Mouse (Mus musculus) embryonic facial prominence, embryonic 14.5 days (tissue): ENCODE measurements around the gene Mefv. TPM values are rescaled to one million over a fixed set of nuclear protein-coding genes. Genes with fewer than 3 reads are reported as not detected.

Experiments used
- ATAC-seq: fragments of 200-750 bp; cut with Nextera tagmentation; 2 replicates; pipeline ENCODE4 v1.8.0; 2017; ENCODE audit warnings: low read depth, moderate number of reproducible peaks, moderate TSS enrichment
- DNase-seq: peaks from one replicate; pipeline ENCODE4 v3.0.0-alpha.2; 2015; ENCODE audit warnings: low spot score
- H3K27ac ChIP-seq: fragments of 300-500 bp; sonication (generic); replicated peaks from 2 replicates; pipeline ENCODE4 v1.5.1; 2014; ENCODE audit warnings: low read depth, mild to moderate bottlenecking, low read length, moderate library complexity
- H3K27me3 ChIP-seq: fragments of 300-500 bp; sonication (generic); replicated peaks from 2 replicates; pipeline ENCODE4 v1.6.1; 2014; ENCODE audit warnings: low read length; ENCODE audit not compliant: control insufficient read depth, insufficient read depth
- H3K36me3 ChIP-seq: fragments of 300-500 bp; sonication (generic); 2 replicates; pipeline ENCODE4 v1.6.1; 2014; ENCODE audit warnings: low read length, mixed read lengths; ENCODE audit not compliant: control insufficient read depth, insufficient read depth
- H3K4me1 ChIP-seq: fragments of 300-500 bp; sonication (generic); 2 replicates; pipeline ENCODE4 v1.6.1; 2014; ENCODE audit warnings: antibody characterized with exemption, low read length; ENCODE audit not compliant: control insufficient read depth, insufficient read depth
- H3K4me2 ChIP-seq: fragments of 300-500 bp; sonication (generic); 2 replicates; pipeline ENCODE4 v1.6.1; 2014; ENCODE audit warnings: low read depth, mild to moderate bottlenecking, low read length, moderate library complexity, mixed read lengths
- H3K4me3 ChIP-seq: fragments of 300-500 bp; sonication (generic); 2 replicates; pipeline ENCODE4 v1.5.1; 2014; ENCODE audit warnings: low read depth, mild to moderate bottlenecking, low read length
- H3K9ac ChIP-seq: fragments of 300-500 bp; sonication (generic); 2 replicates; pipeline ENCODE4 v1.6.1; 2014; ENCODE audit warnings: low read depth, mild to moderate bottlenecking, low read length, moderate library complexity, mixed read lengths
- H3K9me3 ChIP-seq: fragments of 300-500 bp; sonication (generic); 2 replicates; pipeline ENCODE4 v1.6.1; 2016; ENCODE audit warnings: low read length; ENCODE audit not compliant: control insufficient read depth
- WGBS: fragments of 180-500 bp; shearing (Covaris S2); extraction: QIAGEN DNeasy Blood & Tissue Kit; methylation state at CpG from one replicate; pipeline ENCODE4 v1.1.7; 2014; 5-methylcytosine and 5-hydroxymethylcytosine counted together
- polyA plus RNA-seq: library from polyadenylated mRNA; unstranded; fragments of >200 nt; fragmentation: Nextera tagmentation; extraction: Ambion mirVana; gene quantifications from 2 replicates; pipeline ENCODE4 v1.2.1, GENCODE M21; 2014

Mefv gene
- polyA plus RNA-seq, result not detected in 2 replicates

DNA sequence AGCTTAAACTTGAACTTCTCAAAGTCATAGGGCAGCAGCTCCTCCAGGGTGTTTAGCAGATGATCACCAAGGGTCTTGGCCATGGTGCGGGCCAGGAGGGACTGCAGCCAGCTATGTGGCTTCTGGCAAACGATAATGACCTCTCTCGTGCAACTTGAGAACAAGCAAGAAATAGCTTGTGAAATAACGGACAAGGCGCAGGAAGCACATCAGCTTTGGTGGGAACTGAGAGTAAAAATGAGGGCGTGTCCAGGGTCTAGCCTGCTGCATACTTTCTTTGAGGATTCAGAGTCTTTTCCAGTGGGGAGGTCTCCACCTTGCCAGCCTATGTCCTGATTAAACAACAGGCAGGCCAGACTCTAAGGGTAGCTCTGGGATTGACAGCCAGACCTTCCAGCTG is at the start of gene Mefv:
Gene Mefv, minus strand, starts transcription at position 118 of the 400 bp plus-strand sequence.
- Histone ChIP-seq H3K36me3 (no peaks in the 10 kb centered on the region), H3K4me2 (no peak within 1 kb of the TSS), H3K27ac (no peak within 1 kb of the TSS), H3K4me1 (no peaks in the 10 kb centered on the region), H3K9me3 (no peaks in the 10 kb centered on the region), H3K4me3 (no peak within 1 kb of the TSS), H3K9ac (no peak within 1 kb of the TSS), H3K27me3 (no peaks in the 10 kb centered on the region)
- WGBS, result 87% methylated on average over 6 of the region's 6 CpGs
- ATAC-seq (no peak), DNase-seq (no peak)

DNA sequence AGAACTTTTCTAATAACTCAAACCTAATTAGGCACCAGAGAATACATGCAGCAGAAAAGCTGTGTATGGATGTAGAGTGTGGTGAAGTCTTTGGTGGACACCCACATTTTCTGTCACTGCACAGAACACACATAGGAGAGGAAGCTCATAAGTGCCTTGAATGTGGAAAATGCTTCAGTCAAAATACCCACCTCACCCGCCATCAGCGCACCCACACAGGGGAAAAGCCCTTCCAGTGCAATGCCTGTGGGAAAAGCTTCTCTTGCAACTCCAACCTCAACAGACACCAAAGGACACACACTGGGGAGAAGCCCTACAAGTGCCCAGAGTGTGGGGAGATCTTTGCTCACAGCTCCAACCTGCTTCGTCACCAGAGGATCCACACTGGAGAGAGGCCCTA is 31.1 kb upstream of the Mefv start:
- Histone ChIP-seq H3K27ac (no peak overlapping the region), H3K36me3 (peaks cover 71% of the 10 kb centered on the region), H3K9ac (no peak overlapping the region), H3K27me3 (no peaks in the 10 kb centered on the region), H3K4me1 (peaks cover 16% of the 10 kb centered on the region), H3K4me2 (no peak overlapping the region), H3K4me3 (no peak overlapping the region), H3K9me3 (peaks cover 45% of the 10 kb centered on the region)
- 98% methylated on average over 3 of the region's 3 CpGs for WGBS
- ATAC-seq (no peak), DNase-seq (no peak)

DNA sequence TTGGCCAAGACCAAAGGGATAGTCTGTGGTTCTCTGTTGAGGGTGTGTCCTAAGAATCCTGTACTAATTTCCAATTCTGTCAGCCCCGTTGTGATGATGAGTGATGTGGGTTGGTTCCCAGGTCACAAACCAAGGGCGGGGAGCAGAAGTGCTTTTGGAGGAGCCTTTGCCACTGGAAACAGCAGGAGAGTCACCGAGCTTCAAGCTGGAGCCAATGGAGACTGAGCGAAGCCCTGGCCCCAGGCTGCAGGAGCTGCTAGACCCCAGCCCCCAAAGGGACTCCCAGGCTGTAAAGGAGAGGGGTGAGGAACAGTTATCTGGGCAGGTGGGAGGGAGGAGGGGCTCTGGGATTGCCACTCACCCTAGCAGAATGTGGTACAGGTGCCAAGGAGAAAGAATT is 27.8 kb upstream of the Mefv start:
- no peak for ATAC-seq
- no peak overlapping the region for H3K9ac ChIP-seq
- H3K4me2 ChIP-seq, result peak overlapping the region; percentile 76

DNA sequence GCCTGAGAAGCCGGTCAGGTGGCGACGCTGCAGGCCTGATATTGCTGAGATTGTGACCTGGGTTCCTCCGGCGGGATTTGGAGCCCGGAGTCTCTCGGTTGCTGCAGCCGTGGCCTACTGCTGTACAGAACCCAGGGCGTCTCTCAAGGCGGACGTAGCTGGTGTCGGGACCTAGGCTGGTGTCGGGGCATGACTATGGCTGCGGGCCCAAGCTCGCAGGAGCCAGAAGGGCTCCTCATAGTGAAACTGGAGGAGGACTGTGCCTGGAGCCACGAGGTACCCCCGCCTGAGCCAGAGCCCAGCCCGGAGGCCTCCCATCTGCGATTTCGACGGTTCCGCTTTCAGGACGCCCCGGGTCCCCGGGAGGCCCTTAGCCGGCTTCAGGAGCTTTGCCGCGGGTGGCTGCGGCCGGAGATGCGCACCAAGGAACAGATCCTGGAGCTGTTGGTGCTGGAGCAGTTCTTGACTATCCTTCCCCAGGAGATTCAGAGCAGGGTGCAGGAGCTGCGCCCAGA is 26.3 kb upstream of the Mefv start:
- 0% methylated on average over 26 of the region's 32 CpGs for WGBS
- peak overlapping the region; percentile 83 for H3K4me3 ChIP-seq
- peak overlapping the region; percentile 91 for H3K9ac ChIP-seq
- H3K27me3 ChIP-seq, result no peaks in the 10 kb centered on the region
- peak; percentile 27 for ATAC-seq
- peaks cover 25% of the 10 kb centered on the region for H3K9me3 ChIP-seq
- H3K4me1 ChIP-seq, result peaks cover 16% of the 10 kb centered on the region
- H3K36me3 ChIP-seq, result peaks cover 37% of the 10 kb centered on the region
- H3K4me2 ChIP-seq, result peak overlapping the region; percentile 76
- DNase-seq, result no peak
- peak overlapping the region; percentile 92 for H3K27ac ChIP-seq

More for the DNA sequence above, 27.8 kb upstream of the Mefv start:
- peaks cover 51% of the 10 kb centered on the region for H3K36me3 ChIP-seq
- H3K27me3 ChIP-seq, result no peaks in the 10 kb centered on the region
- H3K27ac ChIP-seq, result no peak overlapping the region
- H3K4me1 ChIP-seq, result peaks cover 16% of the 10 kb centered on the region
- WGBS, result 81% methylated on average over 4 of the region's 4 CpGs
- no peak for DNase-seq
- H3K9me3 ChIP-seq, result peaks cover 38% of the 10 kb centered on the region
- H3K4me3 ChIP-seq, result peak overlapping the region; percentile 83; the same call in 1 of the 2 replicates

DNA sequence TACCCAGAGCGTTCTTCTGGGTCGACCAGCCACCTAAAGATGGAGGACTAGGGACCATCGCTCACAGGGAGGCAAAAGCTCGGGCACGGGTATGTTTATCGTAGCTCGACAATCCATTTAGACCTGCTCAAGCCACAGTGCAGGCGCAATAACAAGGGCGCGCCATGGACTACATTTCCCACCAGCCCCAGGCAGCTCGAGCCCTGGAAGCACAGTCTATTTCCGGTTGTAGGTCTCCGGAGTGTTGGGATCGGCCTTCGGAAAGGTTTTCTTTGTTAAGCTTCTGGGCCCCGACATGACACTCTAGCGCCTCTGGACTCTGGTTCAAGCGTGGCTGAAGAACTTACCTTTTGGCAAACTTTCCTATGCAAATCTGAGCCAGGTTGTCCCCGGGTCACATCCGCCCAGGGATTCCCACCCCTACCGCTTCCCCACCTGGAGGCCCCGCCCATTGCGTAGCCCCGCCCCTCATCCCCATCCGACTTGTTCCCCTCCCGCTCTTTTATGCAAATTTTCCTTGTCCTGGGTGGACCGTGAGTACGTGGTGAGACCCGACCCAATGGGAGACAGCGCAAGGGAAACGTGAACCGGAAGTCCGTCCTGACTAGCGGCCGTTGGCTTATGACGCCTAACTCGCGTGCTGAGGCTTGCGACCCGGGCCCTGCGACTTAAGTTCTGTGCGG is 25.7 kb upstream of the Mefv start, which contains the start of gene Zfp263:
Gene Zfp263, plus strand, starts transcription at position 591 of the 683 bp plus-strand sequence.
- under 1% methylated on average over 42 of the region's 42 CpGs for WGBS
- no peaks in the 10 kb centered on the region for H3K27me3 ChIP-seq
- H3K4me1 ChIP-seq, result peaks cover 16% of the 10 kb centered on the region
- H3K36me3 ChIP-seq, result peaks cover 31% of the 10 kb centered on the region
- peak within 1 kb of the TSS; percentile 83 for H3K4me3 ChIP-seq
- peak; percentile 99 for DNase-seq
- H3K9me3 ChIP-seq, result peaks cover 19% of the 10 kb centered on the region
- peak within 1 kb of the TSS; percentile 91 for H3K9ac ChIP-seq
- H3K4me2 ChIP-seq, result peak within 1 kb of the TSS; percentile 76
- peak within 1 kb of the TSS; percentile 92 for H3K27ac ChIP-seq
- ATAC-seq, result peak; percentile 99

DNA sequence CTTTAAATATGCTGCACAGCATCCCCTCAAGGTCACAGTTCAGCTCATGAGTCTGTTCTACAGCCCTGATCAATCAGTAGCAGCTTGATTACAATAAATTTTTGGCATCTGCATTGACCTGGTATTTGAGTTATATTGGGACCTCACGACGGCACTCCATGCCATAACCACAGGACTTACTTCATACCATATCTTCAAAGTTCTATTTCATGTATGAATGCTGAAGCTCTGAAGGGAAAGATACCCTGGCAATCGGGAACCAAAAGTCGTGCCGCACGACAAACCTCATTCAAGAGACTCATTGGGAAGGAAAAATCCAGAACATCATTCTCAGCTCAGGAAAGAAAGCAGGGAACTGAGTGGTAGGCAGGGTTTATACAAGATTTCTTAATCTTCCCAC is 24.6 kb upstream of the Mefv start:
- Histone ChIP-seq H3K27me3 (no peaks in the 10 kb centered on the region), H3K27ac (no peak overlapping the region), H3K4me3 (no peak overlapping the region), H3K4me1 (peaks cover 16% of the 10 kb centered on the region), H3K4me2 (no peak overlapping the region), H3K9me3 (peaks cover 10% of the 10 kb centered on the region; the same call in 1 of the 2 replicates), H3K36me3 (peaks cover 20% of the 10 kb centered on the region), H3K9ac (no peak overlapping the region)
- no peak for DNase-seq
- no peak for ATAC-seq
- WGBS, result 94% methylated on average over 6 of the region's 6 CpGs

DNA sequence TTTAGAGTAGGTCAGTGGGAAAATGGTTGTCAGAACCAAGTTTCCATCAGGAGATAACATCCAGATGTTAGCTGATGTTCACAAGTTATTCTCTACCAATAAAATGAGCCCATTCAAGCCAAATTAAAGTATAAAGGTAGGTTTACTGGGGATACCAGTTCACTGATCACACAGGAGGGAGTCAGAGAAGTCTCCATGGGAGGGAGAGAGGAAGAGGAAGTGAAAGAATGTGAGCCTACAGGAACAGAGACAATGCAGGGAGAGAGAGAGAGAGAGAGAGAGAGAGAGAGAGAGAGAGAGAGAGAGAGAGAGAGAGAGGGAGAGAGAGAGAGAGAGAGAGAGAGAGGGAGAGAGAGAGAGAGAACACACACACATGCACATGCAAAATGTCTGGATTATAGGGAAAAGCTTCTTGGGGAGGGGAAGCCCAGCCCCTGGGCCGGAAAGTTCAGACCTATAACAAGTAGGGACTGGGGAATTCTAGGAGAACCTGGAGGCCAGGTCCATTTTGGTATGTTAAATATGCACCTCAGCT is 15.4 kb upstream of the Mefv start:
- Histone ChIP-seq H3K27ac (no peak overlapping the region), H3K9ac (no peak overlapping the region), H3K4me3 (no peak overlapping the region), H3K9me3 (no peaks in the 10 kb centered on the region), H3K4me1 (no peaks in the 10 kb centered on the region), H3K4me2 (no peak overlapping the region), H3K36me3 (no peaks in the 10 kb centered on the region), H3K27me3 (no peaks in the 10 kb centered on the region)
- DNase-seq (no peak), ATAC-seq (no peak)
- 64% methylated on average over 1 of the region's 1 CpGs for WGBS

DNA sequence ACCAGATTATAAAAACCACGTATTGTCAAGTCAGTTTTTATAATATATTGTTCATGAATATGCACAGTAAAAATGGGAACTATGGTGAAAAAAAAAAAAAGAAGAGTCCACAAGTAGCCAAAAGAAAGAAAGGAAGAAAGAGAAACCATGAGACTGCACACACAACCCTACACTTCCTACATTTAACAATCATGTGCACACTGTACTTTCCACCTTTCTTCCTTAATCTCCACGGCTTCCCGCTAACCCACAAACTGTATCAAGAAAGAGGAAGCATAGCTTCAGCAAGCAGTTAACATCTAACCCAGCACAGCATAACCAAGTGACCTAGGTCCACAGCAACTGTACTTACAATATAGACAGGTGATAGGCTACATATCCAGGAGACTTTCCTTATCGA is 14.7 kb upstream of the Mefv start:
- Histone ChIP-seq H3K4me2 (no peak overlapping the region), H3K27me3 (no peaks in the 10 kb centered on the region), H3K27ac (no peak overlapping the region), H3K4me3 (no peak overlapping the region), H3K36me3 (no peaks in the 10 kb centered on the region), H3K9me3 (no peaks in the 10 kb centered on the region), H3K9ac (no peak overlapping the region), H3K4me1 (no peaks in the 10 kb centered on the region)
- DNase-seq (no peak), ATAC-seq (no peak)
- WGBS, result 84% methylated on average over 4 of the region's 4 CpGs
